Comparison of ENCODE assay signal across 21 mouse cellular contexts in the genomic region with DNA sequence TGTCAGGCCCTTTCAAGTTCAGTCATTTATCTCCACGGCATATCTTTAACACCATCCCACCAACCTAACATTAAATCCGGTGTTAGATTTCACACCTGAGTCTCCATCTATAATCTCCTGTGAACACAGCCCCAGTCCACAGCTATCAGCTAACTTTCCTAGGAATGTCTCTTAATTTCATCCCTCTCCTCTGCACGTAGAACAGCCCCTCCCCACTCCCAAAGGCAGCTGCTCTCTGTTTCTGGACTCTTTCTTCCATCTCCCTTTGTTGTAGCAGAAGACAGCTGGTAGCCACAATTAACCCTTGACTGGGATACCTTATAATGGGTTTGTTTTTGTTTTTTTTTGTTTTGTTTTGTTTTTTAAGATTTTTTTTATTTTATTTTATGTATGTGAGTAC. TPM values are rescaled to one million over a fixed set of nuclear protein-coding genes. Genes with fewer than 3 reads are reported as not detected.
DNase-seq lines count a peak whose midpoint lies in the region; ATAC-seq and TF ChIP-seq lines count a peak whose summit lies in the region.
"Had no signal": no experiment of that assay in that cellular context is flagged by ENCODE, and none has a peak within 500 bp of the region (broad histone marks: within the 10 kb centered on the region; RNA-seq: fewer than 3 reads in every experiment).

No protein-coding gene starts in this region.

- peak overlapping the region; percentile 23; the same call in 1 of the 2 replicates for H3K27ac ChIP-seq in hindbrain, embryonic 12.5 days
- H3K27ac ChIP-seq in hindbrain, embryonic 14.5 days, result no peak overlapping the region
- H3K27ac ChIP-seq in neural tube, embryonic 11.5 days (ENCODE audit: low read depth, low read length), result no peak overlapping the region
- no peak overlapping the region for H3K27ac ChIP-seq in forebrain, embryonic 15.5 days (replicated peaks)
- no peak overlapping the region for H3K27ac ChIP-seq in cerebellum, adult 2 months (ENCODE audit: insufficient read depth, low read length)
- H3K27ac ChIP-seq in liver, postnatal 0 days (ENCODE audit: low read depth), result no peak overlapping the region
- H3K27ac ChIP-seq: heart, embryonic 10.5 days; liver, embryonic 15.5 days; stomach, embryonic 15.5 days had no signal

- no peak for TF ChIP-seq CTCF in cerebellum, adult 2 months (IDR thresholded peaks at IDR 0.05; ENCODE audit: borderline replicate concordance, insufficient read depth, low read depth, low read length)
- no peak for TF ChIP-seq CTCF in liver, postnatal 0 days (IDR thresholded peaks at IDR 0.05; ENCODE audit: low read depth)

- no peaks in the 10 kb centered on the region for H3K9me3 ChIP-seq in hindbrain, embryonic 12.5 days (replicated peaks)
- H3K9me3 ChIP-seq in hindbrain, embryonic 14.5 days (ENCODE audit: control insufficient read depth, low read length), result no peaks in the 10 kb centered on the region
- no peaks in the 10 kb centered on the region for H3K9me3 ChIP-seq in neural tube, embryonic 11.5 days (ENCODE audit: control insufficient read depth, low read length)
- no peaks in the 10 kb centered on the region for H3K9me3 ChIP-seq in forebrain, embryonic 15.5 days
- no peaks in the 10 kb centered on the region for H3K9me3 ChIP-seq in liver, postnatal 0 days (ENCODE audit: low read length)
- H3K9me3 ChIP-seq: heart, embryonic 10.5 days; limb, embryonic 12.5 days; liver, embryonic 15.5 days; megakaryocyte, embryonic 14.5 days; stomach, embryonic 15.5 days had no signal

- H3K36me3 ChIP-seq in hindbrain, embryonic 12.5 days, result no peaks in the 10 kb centered on the region
- H3K36me3 ChIP-seq in hindbrain, embryonic 14.5 days (replicated peaks; ENCODE audit: control insufficient read depth, insufficient read depth), result no peaks in the 10 kb centered on the region
- H3K36me3 ChIP-seq in neural tube, embryonic 11.5 days (ENCODE audit: control insufficient read depth, insufficient read depth, low read length), result no peaks in the 10 kb centered on the region
- H3K36me3 ChIP-seq in forebrain, embryonic 15.5 days, result no peaks in the 10 kb centered on the region
- no peaks in the 10 kb centered on the region for H3K36me3 ChIP-seq in liver, postnatal 0 days (replicated peaks; ENCODE audit: insufficient read depth, low read length)
- H3K36me3 ChIP-seq: liver, embryonic 15.5 days; stomach, embryonic 15.5 days had no signal

- no peak for TF ChIP-seq EP300 in liver, postnatal 0 days (IDR thresholded peaks at IDR 0.05; ENCODE audit: low read depth)

- H3K27me3 ChIP-seq in hindbrain, embryonic 12.5 days, result no peaks in the 10 kb centered on the region
- H3K27me3 ChIP-seq in hindbrain, embryonic 14.5 days (ENCODE audit: control insufficient read depth, insufficient read depth, low read length), result no peaks in the 10 kb centered on the region
- no peaks in the 10 kb centered on the region for H3K27me3 ChIP-seq in neural tube, embryonic 11.5 days (ENCODE audit: control insufficient read depth, insufficient read depth, low read length)
- no peaks in the 10 kb centered on the region for H3K27me3 ChIP-seq in forebrain, embryonic 15.5 days
- H3K27me3 ChIP-seq in cerebellum, adult 2 months (ENCODE audit: control insufficient read depth, insufficient read depth, low read length), result no peaks in the 10 kb centered on the region
- H3K27me3 ChIP-seq in liver, postnatal 0 days (ENCODE audit: insufficient read depth, low read length), result no peaks in the 10 kb centered on the region
- H3K27me3 ChIP-seq: limb, embryonic 12.5 days; liver, embryonic 15.5 days; megakaryocyte, embryonic 14.5 days; stomach, embryonic 15.5 days had no signal

- 34% methylated on average over 3 of the region's 3 CpGs for WGBS in hindbrain, embryonic 12.5 days
- 23% methylated on average over 3 of the region's 3 CpGs for WGBS in hindbrain, embryonic 14.5 days
- 39% methylated on average over 3 of the region's 3 CpGs for WGBS in neural tube, embryonic 11.5 days
- WGBS in forebrain, embryonic 15.5 days, result 30% methylated on average over 3 of the region's 3 CpGs
- 84% methylated on average over 3 of the region's 3 CpGs for WGBS in cerebellum, adult 2 months
- WGBS in liver, postnatal 0 days (ENCODE audit: insufficient replicate concordance), result 72% methylated on average over 3 of the region's 3 CpGs

- H3K4me1 ChIP-seq in hindbrain, embryonic 12.5 days, result peaks cover 31% of the 10 kb centered on the region
- peaks cover 27% of the 10 kb centered on the region for H3K4me1 ChIP-seq in hindbrain, embryonic 14.5 days (replicated peaks; ENCODE audit: control insufficient read depth, insufficient read depth, low read length)
- H3K4me1 ChIP-seq in neural tube, embryonic 11.5 days (ENCODE audit: control insufficient read depth, insufficient read depth, low read length), result peaks cover 6% of the 10 kb centered on the region
- peaks cover 33% of the 10 kb centered on the region for H3K4me1 ChIP-seq in forebrain, embryonic 15.5 days
- peaks cover 3% of the 10 kb centered on the region; the same call in 1 of the 2 replicates for H3K4me1 ChIP-seq in cerebellum, adult 2 months (ENCODE audit: control insufficient read depth, insufficient read depth, low read length)
- no peaks in the 10 kb centered on the region for H3K4me1 ChIP-seq in liver, postnatal 0 days (ENCODE audit: insufficient read depth)

- DNase-seq in hindbrain, embryonic 14.5 days (ENCODE audit: low spot score), result no peak
- no peak for DNase-seq in neural tube, embryonic 11.5 days (ENCODE audit: low spot score)
- DNase-seq in neural tube, embryonic 10.5 days (ENCODE audit: extremely low spot score, low spot score), result no peak
- no peak for DNase-seq in cerebellum, adult 2 months
- DNase-seq in liver, postnatal 0 days, result no peak
- DNase-seq: embryo, embryonic 11 days; gastrocnemius, postnatal 25 days; heart, postnatal 14 days; kidney, postnatal 10 days; layer of hippocampus, adult 9-11 months; lung, postnatal 14 days; right cerebral cortex, postnatal 14 days had no signal

- no peak for TF ChIP-seq POLR2A in cerebellum, adult 2 months (IDR thresholded peaks at IDR 0.05; ENCODE audit: borderline replicate concordance, insufficient read depth, low read length)

- peak; percentile 46; the same call in 1 of the 2 replicates for ATAC-seq in hindbrain, embryonic 12.5 days (ENCODE audit: low FRiP score)
- ATAC-seq in hindbrain, embryonic 14.5 days (ENCODE audit: low FRiP score), result no peak
- ATAC-seq in neural tube, embryonic 11.5 days (ENCODE audit: insufficient read depth, low FRiP score, low TSS enrichment), result peak; percentile 65
- ATAC-seq in forebrain, embryonic 15.5 days (replicated peaks), result 0 out of 2 replicates have a peak, but pooled peaks have one; percentile 24
- ATAC-seq in liver, postnatal 0 days, result no peak
- ATAC-seq: intestine, embryonic 16.5 days had no signal

- no peak overlapping the region for H3K4me3 ChIP-seq in hindbrain, embryonic 12.5 days
- no peak overlapping the region for H3K4me3 ChIP-seq in hindbrain, embryonic 14.5 days (replicated peaks; ENCODE audit: low read length)
- H3K4me3 ChIP-seq in neural tube, embryonic 11.5 days (ENCODE audit: low read depth, low read length), result no peak overlapping the region
- H3K4me3 ChIP-seq in forebrain, embryonic 15.5 days, result no peak overlapping the region
- no peak overlapping the region for H3K4me3 ChIP-seq in cerebellum, adult 2 months (replicated peaks; ENCODE audit: insufficient read depth, low read depth, low read length)
- no peak overlapping the region for H3K4me3 ChIP-seq in liver, postnatal 0 days (ENCODE audit: low read depth, low read length)
- H3K4me3 ChIP-seq: erythroblast, embryonic 14.5 days; heart, embryonic 10.5 days; limb, embryonic 12.5 days; liver, embryonic 15.5 days; megakaryocyte, embryonic 14.5 days; stomach, embryonic 15.5 days had no signal

- no peak overlapping the region for H3K9ac ChIP-seq in hindbrain, embryonic 12.5 days
- H3K9ac ChIP-seq in hindbrain, embryonic 14.5 days, result no peak overlapping the region
- no peak overlapping the region for H3K9ac ChIP-seq in neural tube, embryonic 11.5 days (ENCODE audit: low read length)
- H3K9ac ChIP-seq in forebrain, embryonic 15.5 days (replicated peaks), result no peak overlapping the region
- H3K9ac ChIP-seq in liver, postnatal 0 days (replicated peaks), result no peak overlapping the region
- H3K9ac ChIP-seq: limb, embryonic 12.5 days; liver, embryonic 15.5 days; stomach, embryonic 15.5 days had no signal

- no peak overlapping the region for H3K4me2 ChIP-seq in hindbrain, embryonic 12.5 days (replicated peaks)
- H3K4me2 ChIP-seq in hindbrain, embryonic 14.5 days (replicated peaks), result no peak overlapping the region
- H3K4me2 ChIP-seq in neural tube, embryonic 11.5 days (ENCODE audit: low read depth), result no peak overlapping the region
- H3K4me2 ChIP-seq in forebrain, embryonic 15.5 days (replicated peaks), result no peak overlapping the region
- no peak overlapping the region for H3K4me2 ChIP-seq in liver, postnatal 0 days (ENCODE audit: low read depth, low read length)
- H3K4me2 ChIP-seq: limb, embryonic 12.5 days; liver, embryonic 15.5 days; stomach, embryonic 15.5 days had no signal

RNA-seq across cellular contexts. Expression of a gene that starts 8.8 kb away (rescaled TPM):
- 44.6 and 46.8 TPM in 2 replicates for polyA plus RNA-seq in hindbrain, embryonic 12.5 days (2016; fragmentation: Nextera tagmentation; extraction: Ambion mirVana)
- 22.0 and 23.9 TPM in 2 replicates for polyA plus RNA-seq in hindbrain, embryonic 14.5 days (2014; fragmentation: Nextera tagmentation; extraction: Ambion mirVana)
- polyA plus RNA-seq in neural tube, embryonic 11.5 days (2014; fragmentation: Nextera tagmentation; extraction: Ambion mirVana), result 45.3 and 47.8 TPM in 2 replicates
- polyA plus RNA-seq in forebrain, embryonic 15.5 days (2015; fragmentation: Nextera tagmentation; extraction: Ambion mirVana), result 20.5 and 22.3 TPM in 2 replicates
- 10.6 and 11.4 TPM in 2 replicates for polyA plus RNA-seq in cerebellum, adult 2 months (2012; rRNA removed)
- polyA plus RNA-seq in liver, postnatal 0 days (2015; fragmentation: Nextera tagmentation; extraction: Ambion mirVana), result 2.3 and 2.7 TPM in 2 replicates

Comparison
In these comparisons a context has a peak if more than half of its experiments do, and no peak if none do; other contexts are left out.
1. ATAC-seq: peak in hindbrain, embryonic 12.5 days (single experiment), neural tube, embryonic 11.5 days (single experiment) and forebrain, embryonic 15.5 days (single experiment); none in hindbrain, embryonic 14.5 days (single experiment) and liver, postnatal 0 days (single experiment).